Mouse (Mus musculus) E14TG2a.4 (cell line): ENCODE measurements at regions not wholly inside any gene's neighbourhood (a gene's known extent, or its start where the extent isn't known, plus 50 kb on each side); places are given as distances from the start of the nearest gene placed in this dataset.

Experiments
- H3K27me3 ChIP-seq: 2 replicates; pipeline ENCODE4 v1.6.1; 2014; ENCODE audit warnings: low read length, control low read depth; ENCODE audit not compliant: insufficient read depth
- H3K36me3 ChIP-seq: 2 replicates; pipeline ENCODE4 v1.6.1; 2014; ENCODE audit warnings: low read length, control low read depth; ENCODE audit not compliant: insufficient read depth
- H3K4me1 ChIP-seq: replicated peaks from 2 replicates; pipeline ENCODE4 v1.6.1; 2014; ENCODE audit warnings: low read depth, low read length, control low read depth
- H3K4me3 ChIP-seq: replicated peaks from 2 replicates; pipeline ENCODE4 v1.5.1; 2014; ENCODE audit warnings: mild to moderate bottlenecking, low read length
- H3K9me3 ChIP-seq: 2 replicates; pipeline ENCODE4 v1.6.1; 2014; ENCODE audit warnings: low read length, control low read depth
- CTCF ChIP-seq: conservative IDR thresholded peaks from 2 replicates; pipeline ENCODE4 v1.5.1; 2014; ENCODE audit warnings: low read length
- NANOG ChIP-seq: IDR thresholded peaks from 2 replicates; pipeline ENCODE4 v1.6.1; 2014; ENCODE audit warnings: borderline replicate concordance, low read length, mixed read lengths
- POU5F1 ChIP-seq: IDR thresholded peaks from 2 replicates; pipeline ENCODE4 v1.6.1; 2014; ENCODE audit warnings: low read length, borderline replicate concordance

- Histone ChIP-seq H3K27me3 (no peaks in the 10 kb centered on the region), H3K4me1 (peaks cover 11% of the 10 kb centered on the region), H3K4me3 (no peak overlapping the region), H3K9me3 (no peaks in the 10 kb centered on the region), H3K36me3 (no peaks in the 10 kb centered on the region)
- no peak for TF ChIP-seq NANOG
- TF ChIP-seq POU5F1, result no peak
- no peak for TF ChIP-seq CTCF
These were observed 142.7 kb upstream of the Dapk1 start for GRCm38 (mm10) chr13:60459002-60459401.

- peaks cover 8% of the 10 kb centered on the region; the same call in 1 of the 2 replicates for H3K9me3 ChIP-seq
- no peak overlapping the region for H3K4me3 ChIP-seq
- peaks cover 7% of the 10 kb centered on the region for H3K4me1 ChIP-seq
- no peaks in the 10 kb centered on the region for H3K36me3 ChIP-seq
- no peaks in the 10 kb centered on the region for H3K27me3 ChIP-seq
- TF ChIP-seq POU5F1 (no peak), CTCF (no peak), NANOG (no peak)
These were observed 135.0 kb upstream of the Dapk1 start for GRCm38 (mm10) chr13:60466553-60467313.

GRCm38 (mm10) chr13:60467821-60468579 lies 133.7 kb upstream of the Dapk1 start:
- Histone ChIP-seq H3K4me3 (no peak overlapping the region), H3K36me3 (no peaks in the 10 kb centered on the region), H3K27me3 (no peaks in the 10 kb centered on the region), H3K4me1 (peaks cover 7% of the 10 kb centered on the region), H3K9me3 (peaks cover 8% of the 10 kb centered on the region; the same call in 1 of the 2 replicates)
- peak; percentile 73 for TF ChIP-seq CTCF
- TF ChIP-seq POU5F1, result no peak

- Histone ChIP-seq H3K4me1 (peaks cover 7% of the 10 kb centered on the region), H3K27me3 (0 out of 2 replicates have a peak, but pooled peaks cover under 1% of the 10 kb centered on the region), H3K4me3 (no peak overlapping the region), H3K36me3 (no peaks in the 10 kb centered on the region), H3K9me3 (peaks cover 8% of the 10 kb centered on the region; the same call in 1 of the 2 replicates)
- no peak for TF ChIP-seq POU5F1
- no peak for TF ChIP-seq CTCF
- no peak for TF ChIP-seq NANOG
These were observed 131.0 kb upstream of the Dapk1 start for GRCm38 (mm10) chr13:60470426-60471398.

GRCm38 (mm10) chr13:60471602-60472001 lies 130.1 kb upstream of the Dapk1 start:
- TF ChIP-seq POU5F1 (no peak), CTCF (no peak), NANOG (no peak)
- Histone ChIP-seq H3K27me3 (peaks cover 9% of the 10 kb centered on the region; the same call in 1 of the 2 replicates), H3K9me3 (peaks cover 8% of the 10 kb centered on the region; the same call in 1 of the 2 replicates), H3K4me3 (no peak overlapping the region), H3K36me3 (no peaks in the 10 kb centered on the region), H3K4me1 (peaks cover 3% of the 10 kb centered on the region)

GRCm38 (mm10) chr13:60476366-60476765 lies 125.4 kb upstream of the Dapk1 start:
- Histone ChIP-seq H3K27me3 (peaks cover 32% of the 10 kb centered on the region), H3K4me1 (peaks cover 22% of the 10 kb centered on the region), H3K4me3 (no peak overlapping the region), H3K9me3 (peaks cover 4% of the 10 kb centered on the region; the same call in 1 of the 2 replicates), H3K36me3 (no peaks in the 10 kb centered on the region)
- TF ChIP-seq CTCF (no peak), NANOG (no peak), POU5F1 (no peak)

- Histone ChIP-seq H3K27me3 (peaks cover 40% of the 10 kb centered on the region), H3K36me3 (no peaks in the 10 kb centered on the region), H3K4me1 (peaks cover 24% of the 10 kb centered on the region), H3K4me3 (no peak overlapping the region), H3K9me3 (no peaks in the 10 kb centered on the region)
- TF ChIP-seq NANOG (no peak), CTCF (no peak)
These were observed 123.4 kb upstream of the Dapk1 start for GRCm38 (mm10) chr13:60478301-60478700.
